Mouse (Mus musculus) bone marrow macrophage, adult 2 months (primary cell): ENCODE measurements around the gene Phf12.

Experiments used
- CTCF ChIP-seq: IDR thresholded peaks from 2 replicates; pipeline ENCODE4 v1.5.1; 2012; ENCODE audit warnings: low read depth, mild to moderate bottlenecking, low read length, moderate library complexity
- POLR2A ChIP-seq: IDR thresholded peaks from 2 replicates; pipeline ENCODE4 v1.6.1; 2012; ENCODE audit warnings: mild to moderate bottlenecking, low read depth, low read length, borderline replicate concordance

DNA sequence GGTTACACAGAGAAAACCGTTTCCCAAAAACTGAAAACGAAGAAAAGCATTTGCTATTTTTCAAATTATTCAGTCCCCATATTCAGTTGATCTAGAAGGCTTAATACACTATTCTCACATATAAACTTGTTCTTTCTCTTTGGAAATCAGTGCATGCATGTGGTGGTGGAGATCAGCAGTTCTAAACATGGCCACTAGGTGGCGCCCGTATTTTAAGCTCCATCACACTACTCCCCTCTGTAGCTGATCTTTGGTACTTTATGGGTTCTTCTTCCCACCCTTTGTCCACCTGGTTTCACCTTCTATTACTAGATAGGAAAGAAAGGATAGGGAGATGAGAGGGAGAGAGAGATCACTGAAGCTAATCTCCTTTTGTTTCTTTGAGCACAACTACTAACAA, 37.1 kb downstream of the Phf12 start:
- TF ChIP-seq POLR2A (no peak), CTCF (no peak)
